Mouse (Mus musculus) fat pad, adult 2 months (tissue): Measurements from ENCODE around the gene Fcgrt.
"Not testable (repeated sequence)": the region's sequence is repeated elsewhere in the genome, so short reads cannot be mapped to it uniquely, and the experiment has no call there.

Experiments
- DNase-seq: peaks from one replicate; pipeline ENCODE4 v3.0.0-alpha.2; 2011; ENCODE audit warnings: low read depth, low spot score; ENCODE audit errors: extremely low read depth

Gene Fcgrt

GRCm38 (mm10) chr7:45131850-45132249, 28.2 kb upstream of the Fcgrt start:
- DNase-seq = no peak

- DNase-seq = no peak
Measured at GRCm38 (mm10) chr7:45129776-45130512, 26.3 kb upstream of the Fcgrt start.

GRCm38 (mm10) chr7:45129318-45129717, 25.7 kb upstream of the Fcgrt start:
- no peak for DNase-seq

- DNase-seq = peak; percentile 90
Measured at GRCm38 (mm10) chr7:45128624-45129246, 25.1 kb upstream of the Fcgrt start, which contains the start of gene Rpl13a. Gene Rpl13a, minus strand, starts transcription at chr7:45128761.

GRCm38 (mm10) chr7:45127700-45128224, 24.1 kb upstream of the Fcgrt start:
- no peak for DNase-seq

- no peak for DNase-seq
Measured at GRCm38 (mm10) chr7:45126844-45127699, 23.4 kb upstream of the Fcgrt start.

GRCm38 (mm10) chr7:45126147-45126843, 22.6 kb upstream of the Fcgrt start:
- no peak for DNase-seq

GRCm38 (mm10) chr7:45125649-45126048, 22.0 kb upstream of the Fcgrt start:
- not testable (repeated sequence) for DNase-seq

- no peak for DNase-seq
Measured at GRCm38 (mm10) chr7:45125144-45125600, 21.5 kb upstream of the Fcgrt start.

GRCm38 (mm10) chr7:45124224-45125143, 20.8 kb upstream of the Fcgrt start, which contains the start of gene Rps11:
Gene Rps11, minus strand, starts transcription at chr7:45124439.
- peak; percentile 95 for DNase-seq

GRCm38 (mm10) chr7:45123186-45123570, 19.5 kb upstream of the Fcgrt start:
- DNase-seq = no peak

GRCm38 (mm10) chr7:45122561-45123185, 19.0 kb upstream of the Fcgrt start:
- no peak for DNase-seq

GRCm38 (mm10) chr7:45121966-45122365, 18.3 kb upstream of the Fcgrt start:
- DNase-seq = no peak

- no peak for DNase-seq
Measured at GRCm38 (mm10) chr7:45121404-45121803, 17.8 kb upstream of the Fcgrt start.

GRCm38 (mm10) chr7:45119780-45120709, 16.4 kb upstream of the Fcgrt start:
- no peak for DNase-seq

GRCm38 (mm10) chr7:45118336-45118735, 14.7 kb upstream of the Fcgrt start:
- no peak for DNase-seq

- no peak for DNase-seq
Measured at GRCm38 (mm10) chr7:45117566-45117965, 13.9 kb upstream of the Fcgrt start.

GRCm38 (mm10) chr7:45113476-45113875, 9.8 kb upstream of the Fcgrt start:
- no peak for DNase-seq
